Mouse (Mus musculus) cortical plate, adult 2 months (tissue): ENCODE measurements at regions not wholly inside any gene's neighbourhood (a gene's known extent, or its start where the extent isn't known, plus 50 kb on each side); places are given as distances from the start of the nearest gene placed in this dataset.

Experiments
- CTCF ChIP-seq: fragments of 200-500 bp; IDR thresholded peaks from 2 replicates; pipeline ENCODE4 v1.5.1; 2011; ENCODE audit warnings: mild to moderate bottlenecking, control low read depth, low read length; ENCODE audit not compliant: insufficient read depth; ENCODE audit errors: extremely low read depth
- POLR2A ChIP-seq: fragments of 200-500 bp; IDR thresholded peaks from 2 replicates; pipeline ENCODE4 v1.6.1; 2011; ENCODE audit warnings: mild to moderate bottlenecking, low read length, control low read depth; ENCODE audit not compliant: insufficient read depth; ENCODE audit errors: extremely low read depth

GRCm38 (mm10) chr1:57034411-57034810 lies 56.0 kb upstream of the Satb2 start:
- TF ChIP-seq CTCF (no peak), POLR2A (no peak)
